Mouse (Mus musculus) heart, postnatal 25 days (tissue): ENCODE measurements around the gene Lpar6. TPM values are rescaled to one million over a fixed set of nuclear protein-coding genes. Genes with fewer than 3 reads are reported as not detected.

ENCODE experiments used
- DNase-seq: peaks from one replicate; pipeline ENCODE4 v3.0.0; 2022; ENCODE audit warnings: low spot score
- intact Hi-C: fragments of 180-260 bp; cut with DNase I; formaldehyde crosslinking; loops from one replicate; pipeline ENCODE4 v1.15.1; 2025
- microRNA-seq: library from miRNA; unstranded; fragments of <30 nt; microRNA quantifications from one replicate; pipeline ENCODE4 v1.2.0, GENCODE M21; 2022
- total RNA-seq, 2 experiments: library from RNA; stranded (reverse); gene quantifications; 2 replicates each; pipeline ENCODE4 v1.2.3; 2021

The Lpar6 gene
- total RNA-seq, 2 experiments from 2014 or later, result 3.3 to 3.8 TPM

GRCm38 (mm10) chr14:73253453-73254251 is 16.0 kb downstream of the Lpar6 start:
- no peak for DNase-seq
- intact Hi-C loops, result loop anchor here (2.0 kb wide), 1 partner anchor 77 kb away; no protein-coding TSS in a partner anchor

GRCm38 (mm10) chr14:73254412-73254811 is 16.7 kb downstream of the Lpar6 start:
- intact Hi-C loops, result loop anchor here (2.0 kb wide), 1 partner anchor 78 kb away; no protein-coding TSS in a partner anchor
- no peak for DNase-seq

- DNase-seq, result no peak
- intact Hi-C loops, result loop anchor here (2.0 to 5.0 kb wide), 2 partner anchors 43 to 79 kb away; no protein-coding TSS in a partner anchor
These were observed 17.8 kb downstream of the Lpar6 start for GRCm38 (mm10) chr14:73255426-73255970.

GRCm38 (mm10) chr14:73257348-73257747 is 19.7 kb downstream of the Lpar6 start:
- no peak for DNase-seq
- intact Hi-C loops, result loop anchor here (5.0 kb wide), 1 partner anchor 45 kb away; no protein-coding TSS in a partner anchor

- DNase-seq, result no peak
- intact Hi-C loops, result loop anchor here (5.0 kb wide), 1 partner anchor 46 kb away; no protein-coding TSS in a partner anchor
These were observed 20.5 kb downstream of the Lpar6 start for GRCm38 (mm10) chr14:73258181-73258580.

- intact Hi-C loops, result no loop called here
These were observed 24.5 kb downstream of the Lpar6 start for GRCm38 (mm10) chr14:73262210-73262609.

GRCm38 (mm10) chr14:73266166-73266565 is 28.5 kb downstream of the Lpar6 start:
- intact Hi-C loops, result no loop called here
- no peak for DNase-seq

More at GRCm38 (mm10) chr14:73262210-73262609, 24.5 kb downstream of the Lpar6 start:
- DNase-seq, result no peak

GRCm38 (mm10) chr14:73271807-73272206 is 34.1 kb downstream of the Lpar6 start:
- intact Hi-C loops, result no loop called here
- DNase-seq, result no peak

GRCm38 (mm10) chr14:73279096-73279495 is 41.4 kb downstream of the Lpar6 start:
- intact Hi-C loops, result loop anchor here (5.0 kb wide), 1 partner anchor 102 kb away; no protein-coding TSS in a partner anchor
- no peak for DNase-seq

GRCm38 (mm10) chr14:73280996-73281395 is 43.3 kb downstream of the Lpar6 start:
- intact Hi-C loops, result loop anchor here (5.0 kb wide), 1 partner anchor 174 kb away; no protein-coding TSS in a partner anchor
- DNase-seq, result no peak

GRCm38 (mm10) chr14:73289915-73290314 is 52.2 kb downstream of the Lpar6 start:
- intact Hi-C loops, result no loop called here
- no peak for DNase-seq

- intact Hi-C loops, result no loop called here
- DNase-seq, result no peak
These were observed 54.7 kb downstream of the Lpar6 start for GRCm38 (mm10) chr14:73292434-73292833.

Small RNA genes within 50 kb of the gene (microRNA-seq; reads per million reads assigned to microRNA genes)
- not detected for gene Mir687

Other genes starting within 250 kb of the Lpar6 start
- gene Cysltr2, start 188.8 kb upstream of the Lpar6 start, total RNA-seq, result not detected
- 10 to 100 TPM; 20.4 to 22.9 TPM for gene Rcbtb2, start 114.9 kb upstream of the Lpar6 start, total RNA-seq
- 10 to 100 TPM; 16.4 to 18.7 TPM for gene Rb1, start 87.9 kb downstream of the Lpar6 start, total RNA-seq
- 100 to 1,000 TPM; 627 to 640 TPM for gene Itm2b, start 147.4 kb downstream of the Lpar6 start, total RNA-seq